Mouse (Mus musculus): ENCODE data around the gene Fibin. TPM values are rescaled to one million over a fixed set of nuclear protein-coding genes. Genes with fewer than 3 reads are reported as not detected.
A peak's percentile ranks its signal among the peaks of the same experiment; 100 is the strongest.

The Fibin gene
- polyA plus RNA-seq, 1 experiment from 2014 or later = 101 TPM

- H3K9me3 ChIP-seq (replicated peaks) = no peaks in the 10 kb centered on the region
- peak overlapping the region; percentile 35; the same call in 1 of the 2 replicates for H3K27ac ChIP-seq (replicated peaks)
- WGBS = 58% methylated on average over 3 of the region's 3 CpGs
- no peaks in the 10 kb centered on the region for H3K36me3 ChIP-seq
- peaks cover 4% of the 10 kb centered on the region; the same call in 1 of the 2 replicates for H3K4me1 ChIP-seq
- ATAC-seq (ENCODE audit: insufficient number of reproducible peaks, low FRiP score, low TSS enrichment, low read depth) = no peak
- no peak overlapping the region for H3K4me2 ChIP-seq (replicated peaks)
- H3K9ac ChIP-seq = no peak overlapping the region
- no peaks in the 10 kb centered on the region for H3K27me3 ChIP-seq
- no peak overlapping the region for H3K4me3 ChIP-seq (replicated peaks)
These were observed 872 bp upstream of the Fibin start for GRCm38 (mm10) chr2:110363855-110364254.

GRCm38 (mm10) chr2:110353302-110353970 lies 9.5 kb downstream of the Fibin start:
- Histone ChIP-seq H3K9ac (no peak overlapping the region), H3K4me1 (peaks cover 6% of the 10 kb centered on the region; the same call in 1 of the 2 replicates), H3K4me3 (replicated peaks) (no peak overlapping the region), H3K4me2 (replicated peaks) (no peak overlapping the region), H3K27ac (replicated peaks) (peak overlapping the region; percentile 29), H3K9me3 (replicated peaks) (no peaks in the 10 kb centered on the region), H3K27me3 (no peaks in the 10 kb centered on the region), H3K36me3 (no peaks in the 10 kb centered on the region)
- 78% methylated on average over 5 of the region's 5 CpGs for WGBS
- no peak for ATAC-seq (ENCODE audit: insufficient number of reproducible peaks, low FRiP score, low TSS enrichment, low read depth)

GRCm38 (mm10) chr2:110351843-110352251 lies 11.1 kb downstream of the Fibin start:
- 37% methylated on average over 5 of the region's 5 CpGs for WGBS
- 0 out of 2 replicates have a peak overlapping the region, but pooled peaks have one; percentile 22 for H3K27ac ChIP-seq (replicated peaks)
- H3K4me1 ChIP-seq = peaks cover 6% of the 10 kb centered on the region; the same call in 1 of the 2 replicates
- H3K4me2 ChIP-seq (replicated peaks) = no peak overlapping the region
- H3K36me3 ChIP-seq = no peaks in the 10 kb centered on the region
- no peaks in the 10 kb centered on the region for H3K9me3 ChIP-seq (replicated peaks)
- ATAC-seq (ENCODE audit: insufficient number of reproducible peaks, low FRiP score, low TSS enrichment, low read depth) = no peak
- H3K4me3 ChIP-seq (replicated peaks) = no peak overlapping the region
- H3K27me3 ChIP-seq = no peaks in the 10 kb centered on the region
- no peak overlapping the region for H3K9ac ChIP-seq

GRCm38 (mm10) chr2:110351406-110351805 lies 11.6 kb downstream of the Fibin start:
- Histone ChIP-seq H3K9ac (no peak overlapping the region), H3K36me3 (no peaks in the 10 kb centered on the region), H3K4me2 (replicated peaks) (no peak overlapping the region), H3K9me3 (replicated peaks) (no peaks in the 10 kb centered on the region), H3K4me1 (peaks cover 6% of the 10 kb centered on the region; the same call in 1 of the 2 replicates), H3K27ac (replicated peaks) (0 out of 2 replicates have a peak overlapping the region, but pooled peaks have one; percentile 22), H3K27me3 (no peaks in the 10 kb centered on the region), H3K4me3 (replicated peaks) (no peak overlapping the region)
- ATAC-seq (ENCODE audit: insufficient number of reproducible peaks, low FRiP score, low TSS enrichment, low read depth) = no peak
- 56% methylated on average over 1 of the region's 1 CpGs for WGBS

GRCm38 (mm10) chr2:110328953-110329352 lies 34.0 kb downstream of the Fibin start:
- no peak overlapping the region for H3K9ac ChIP-seq

GRCm38 (mm10) chr2:110319949-110320348 lies 43.0 kb downstream of the Fibin start:
- no peak for ATAC-seq (ENCODE audit: insufficient number of reproducible peaks, low FRiP score, low TSS enrichment, low read depth)
- no peaks in the 10 kb centered on the region for H3K27me3 ChIP-seq
- H3K9me3 ChIP-seq (replicated peaks) = no peaks in the 10 kb centered on the region
- no peak overlapping the region for H3K4me2 ChIP-seq (replicated peaks)
- H3K27ac ChIP-seq (replicated peaks) = no peak overlapping the region
- H3K36me3 ChIP-seq = no peaks in the 10 kb centered on the region
- WGBS = 41% methylated on average over 4 of the region's 4 CpGs
- H3K4me1 ChIP-seq = no peaks in the 10 kb centered on the region
- no peak overlapping the region for H3K9ac ChIP-seq
- no peak overlapping the region for H3K4me3 ChIP-seq (replicated peaks)

More at GRCm38 (mm10) chr2:110328953-110329352, 34.0 kb downstream of the Fibin start:
- H3K36me3 ChIP-seq = no peaks in the 10 kb centered on the region
- no peak overlapping the region for H3K4me3 ChIP-seq (replicated peaks)
- no peak for ATAC-seq (ENCODE audit: insufficient number of reproducible peaks, low FRiP score, low TSS enrichment, low read depth)
- no peak overlapping the region for H3K4me2 ChIP-seq (replicated peaks)
- no peaks in the 10 kb centered on the region for H3K9me3 ChIP-seq (replicated peaks)
- no peaks in the 10 kb centered on the region for H3K4me1 ChIP-seq
- H3K27me3 ChIP-seq = no peaks in the 10 kb centered on the region
- H3K27ac ChIP-seq (replicated peaks) = no peak overlapping the region

GRCm38 (mm10) chr2:110319266-110319665 lies 43.7 kb downstream of the Fibin start:
- no peak for ATAC-seq (ENCODE audit: insufficient number of reproducible peaks, low FRiP score, low TSS enrichment, low read depth)
- H3K4me2 ChIP-seq (replicated peaks) = no peak overlapping the region
- no peak overlapping the region for H3K27ac ChIP-seq (replicated peaks)
- H3K36me3 ChIP-seq = no peaks in the 10 kb centered on the region
- no peaks in the 10 kb centered on the region for H3K27me3 ChIP-seq
- no peaks in the 10 kb centered on the region for H3K9me3 ChIP-seq (replicated peaks)
- WGBS = 82% methylated on average over 1 of the region's 1 CpGs
- peaks cover 4% of the 10 kb centered on the region; the same call in 1 of the 2 replicates for H3K4me1 ChIP-seq
- H3K9ac ChIP-seq = no peak overlapping the region
- H3K4me3 ChIP-seq (replicated peaks) = no peak overlapping the region

GRCm38 (mm10) chr2:110318719-110319118 lies 44.3 kb downstream of the Fibin start:
- Histone ChIP-seq H3K4me1 (peaks cover 10% of the 10 kb centered on the region; the same call in 1 of the 2 replicates), H3K27me3 (no peaks in the 10 kb centered on the region), H3K9me3 (replicated peaks) (no peaks in the 10 kb centered on the region), H3K36me3 (no peaks in the 10 kb centered on the region), H3K4me3 (replicated peaks) (no peak overlapping the region), H3K4me2 (replicated peaks) (no peak overlapping the region), H3K9ac (no peak overlapping the region), H3K27ac (replicated peaks) (no peak overlapping the region)
- 92% methylated on average over 1 of the region's 1 CpGs for WGBS
- ATAC-seq (ENCODE audit: insufficient number of reproducible peaks, low FRiP score, low TSS enrichment, low read depth) = no peak

GRCm38 (mm10) chr2:110316116-110316883 lies 46.7 kb downstream of the Fibin start:
- no peak overlapping the region for H3K4me2 ChIP-seq (replicated peaks)
- no peak overlapping the region for H3K4me3 ChIP-seq (replicated peaks)
- no peaks in the 10 kb centered on the region for H3K9me3 ChIP-seq (replicated peaks)
- ATAC-seq (ENCODE audit: insufficient number of reproducible peaks, low FRiP score, low TSS enrichment, low read depth) = no peak
- H3K36me3 ChIP-seq = no peaks in the 10 kb centered on the region
- H3K4me1 ChIP-seq = peaks cover 16% of the 10 kb centered on the region
- no peak overlapping the region for H3K9ac ChIP-seq
- WGBS = 29% methylated on average over 3 of the region's 3 CpGs
- H3K27me3 ChIP-seq = no peaks in the 10 kb centered on the region
- H3K27ac ChIP-seq (replicated peaks) = no peak overlapping the region

GRCm38 (mm10) chr2:110314509-110315155 lies 48.4 kb downstream of the Fibin start, which contains the start of gene Bbox1:
TSS of gene Bbox1 (minus strand) at chr2:110314560.
- WGBS = 75% methylated on average over 6 of the region's 6 CpGs
- no peaks in the 10 kb centered on the region for H3K9me3 ChIP-seq (replicated peaks)
- no peak for ATAC-seq (ENCODE audit: insufficient number of reproducible peaks, low FRiP score, low TSS enrichment, low read depth)

GRCm38 (mm10) chr2:110314074-110314473 lies 48.9 kb downstream of the Fibin start:
- no peak for ATAC-seq (ENCODE audit: insufficient number of reproducible peaks, low FRiP score, low TSS enrichment, low read depth)
- WGBS = 75% methylated on average over 5 of the region's 5 CpGs

More at GRCm38 (mm10) chr2:110314509-110315155, 48.4 kb downstream of the Fibin start, which contains the start of gene Bbox1:
- Histone ChIP-seq H3K9ac (no peak within 1 kb of the TSS), H3K27ac (replicated peaks) (peak within 1 kb of the TSS; percentile 48; the same call in 1 of the 2 replicates), H3K36me3 (no peaks in the 10 kb centered on the region), H3K4me1 (peaks cover 16% of the 10 kb centered on the region), H3K4me2 (replicated peaks) (no peak within 1 kb of the TSS), H3K27me3 (no peaks in the 10 kb centered on the region), H3K4me3 (replicated peaks) (no peak within 1 kb of the TSS)

More at GRCm38 (mm10) chr2:110314074-110314473, 48.9 kb downstream of the Fibin start:
- Histone ChIP-seq H3K4me2 (replicated peaks) (no peak overlapping the region), H3K36me3 (no peaks in the 10 kb centered on the region), H3K9me3 (replicated peaks) (no peaks in the 10 kb centered on the region), H3K4me1 (peaks cover 16% of the 10 kb centered on the region), H3K27me3 (no peaks in the 10 kb centered on the region), H3K9ac (no peak overlapping the region), H3K27ac (replicated peaks) (peak overlapping the region; percentile 48; the same call in 1 of the 2 replicates), H3K4me3 (replicated peaks) (no peak overlapping the region)

Data from embryonic facial prominence, embryonic 15.5 days (tissue).